Mouse (Mus musculus) brain, embryonic 14.5 days (tissue): Measurements from ENCODE around the gene Lrch1. TPM values are rescaled to one million over a fixed set of nuclear protein-coding genes. Genes with fewer than 3 reads are reported as not detected.

ENCODE experiments used
- DNase-seq: peaks from one replicate; pipeline ENCODE4 v3.0.0-alpha.2; 2011; ENCODE audit warnings: low read depth
- CTCF ChIP-seq: fragments of 200-500 bp; IDR thresholded peaks from 2 replicates; pipeline ENCODE4 v1.5.1; 2012; ENCODE audit warnings: inconsistent platforms, mild to moderate bottlenecking, moderate library complexity, borderline replicate concordance; ENCODE audit not compliant: insufficient read depth, insufficient read length; ENCODE audit errors: extremely low read depth
- POLR2A ChIP-seq: fragments of 200-500 bp; IDR thresholded peaks from 2 replicates; pipeline ENCODE4 v1.6.1; 2012; ENCODE audit warnings: mild to moderate bottlenecking, inconsistent platforms, borderline replicate concordance; ENCODE audit not compliant: poor library complexity, insufficient read depth, insufficient read length, severe bottlenecking; ENCODE audit errors: extremely low read depth
- polyA plus RNA-seq: library from polyadenylated mRNA; depleted of rRNA; stranded (reverse); fragments of >200 nt; gene quantifications from 2 replicates; pipeline ENCODE4 v1.2.3, GENCODE M21; 2012

Gene Lrch1
- polyA plus RNA-seq, 1 experiment = 15.3 TPM

DNA sequence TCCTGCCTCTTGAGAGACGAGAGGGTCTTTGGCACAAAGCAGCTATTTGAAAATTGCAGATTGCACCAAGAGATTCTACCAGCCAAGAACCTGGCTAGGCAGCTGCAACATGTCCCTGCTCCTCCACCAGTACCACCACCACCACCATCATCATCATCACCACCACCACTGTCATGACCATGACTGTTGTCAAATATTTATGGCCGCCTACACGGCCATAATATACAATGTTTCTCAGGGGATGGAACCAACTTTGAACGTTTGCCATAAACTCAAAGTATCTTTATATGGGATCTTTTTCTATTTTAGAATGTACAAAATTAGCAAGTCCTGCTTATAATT is 93.9 kb downstream of the Lrch1 start:
- DNase-seq = no peak
- TF ChIP-seq POLR2A (no peak), CTCF (no peak)

- TF ChIP-seq CTCF (no peak), POLR2A (no peak)
- DNase-seq = peak; percentile 82
Observed at GRCm38 (mm10) chr14:74852965-74853758, 94.5 kb downstream of the Lrch1 start.

DNA sequence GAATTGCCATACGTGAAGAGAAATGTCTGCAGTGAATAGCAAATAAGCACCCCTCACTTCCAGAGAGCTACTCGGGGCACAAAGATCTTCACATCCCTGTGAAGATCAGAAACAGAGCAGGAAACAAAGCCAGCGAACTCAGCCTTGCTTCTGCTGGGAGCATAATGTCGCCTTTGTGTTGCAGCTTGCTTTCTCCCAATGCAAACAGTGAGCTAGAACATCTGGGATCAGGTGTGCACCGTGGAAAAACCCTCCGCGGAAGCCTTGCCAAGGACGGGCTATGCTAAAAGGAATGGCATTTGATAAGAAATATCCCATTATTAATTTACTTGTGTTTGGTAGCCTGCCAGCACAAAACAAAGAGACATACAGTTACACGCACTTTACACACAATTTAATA is 95.8 kb downstream of the Lrch1 start:
- DNase-seq = peak; percentile 60
- TF ChIP-seq POLR2A (no peak), CTCF (no peak)

GRCm38 (mm10) chr14:74849020-74849419 is 98.7 kb downstream of the Lrch1 start:
- DNase-seq = no peak
- TF ChIP-seq CTCF (no peak), POLR2A (no peak)

DNA sequence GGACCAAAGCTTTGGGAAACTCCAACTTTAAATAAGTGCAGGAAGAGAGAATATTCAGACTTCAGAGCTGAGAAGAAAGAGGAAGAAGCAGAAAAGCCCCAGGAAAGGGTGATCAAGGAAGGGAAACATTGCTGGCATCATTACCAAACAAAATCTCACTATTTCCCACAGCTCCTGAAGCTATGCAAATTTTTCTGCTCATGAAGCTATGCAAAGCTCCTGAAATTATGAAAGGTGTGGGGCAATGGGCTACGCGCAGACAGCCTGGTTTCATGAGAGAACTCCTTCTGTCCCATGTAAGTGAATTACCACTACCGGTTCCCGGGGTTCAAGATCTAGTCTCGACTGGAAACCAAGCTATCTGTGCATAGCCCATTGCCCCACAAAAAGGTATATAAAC is 99.5 kb downstream of the Lrch1 start:
- DNase-seq = no peak
- TF ChIP-seq CTCF = no peak
- no peak for TF ChIP-seq POLR2A

DNA sequence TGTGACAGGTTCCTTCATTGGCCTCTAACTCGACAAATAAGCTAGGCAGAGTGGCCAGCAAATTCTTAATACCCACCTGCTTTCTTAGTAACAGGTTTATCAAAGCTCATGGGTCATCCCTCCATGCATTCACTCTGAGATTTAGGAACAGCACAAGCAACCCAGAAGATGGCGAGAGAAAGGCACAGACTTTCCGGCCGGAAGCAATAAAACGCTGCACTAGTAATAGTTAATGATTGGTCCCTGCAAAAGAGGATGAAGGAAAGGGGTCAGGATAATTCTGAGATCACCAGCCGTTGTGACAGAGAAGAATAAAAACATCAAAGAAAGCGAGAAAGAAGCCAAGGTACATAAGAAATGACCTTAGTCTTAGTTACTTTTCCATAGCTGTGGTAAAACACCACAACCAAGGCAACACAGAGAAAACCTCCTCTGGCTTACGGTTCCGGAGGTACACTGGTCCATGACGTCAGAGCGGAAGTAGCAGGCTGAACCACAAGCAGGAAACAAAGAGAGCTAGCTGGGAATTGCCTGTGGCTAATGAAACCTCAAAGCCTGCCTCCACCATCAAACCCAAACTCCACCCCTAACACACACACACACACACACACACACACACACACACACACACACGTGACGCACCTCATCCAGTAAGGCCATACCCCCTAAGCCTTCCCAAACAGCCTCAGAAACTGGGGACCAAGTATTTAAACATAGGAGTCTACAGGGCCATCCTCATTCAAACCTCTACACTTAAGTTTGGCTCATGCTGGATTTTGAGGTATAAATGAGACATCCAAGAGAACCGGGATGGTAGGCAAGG is 100.2 kb downstream of the Lrch1 start:
- no peak for DNase-seq
- TF ChIP-seq POLR2A (no peak), CTCF (no peak)

DNA sequence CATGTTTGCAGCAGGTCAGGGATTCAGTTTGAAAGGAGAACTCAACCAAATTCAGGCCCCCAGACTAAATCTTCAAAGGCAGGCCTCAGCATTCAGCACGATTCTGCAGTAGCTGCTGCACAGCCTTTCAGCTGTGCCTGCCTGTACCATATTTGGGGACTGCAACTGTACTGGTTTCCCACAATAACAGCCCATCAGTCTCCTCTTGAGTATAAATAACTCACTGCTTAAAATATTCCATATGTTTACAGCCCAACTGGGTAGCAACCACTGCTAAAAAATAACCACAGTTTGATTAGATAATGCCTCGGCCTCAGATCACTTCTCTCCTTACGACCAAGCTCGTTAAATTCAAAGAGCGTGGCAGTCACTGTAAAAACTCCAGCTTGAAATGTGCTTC is 101.0 kb downstream of the Lrch1 start:
- TF ChIP-seq POLR2A (no peak), CTCF (no peak)
- DNase-seq = no peak

DNA sequence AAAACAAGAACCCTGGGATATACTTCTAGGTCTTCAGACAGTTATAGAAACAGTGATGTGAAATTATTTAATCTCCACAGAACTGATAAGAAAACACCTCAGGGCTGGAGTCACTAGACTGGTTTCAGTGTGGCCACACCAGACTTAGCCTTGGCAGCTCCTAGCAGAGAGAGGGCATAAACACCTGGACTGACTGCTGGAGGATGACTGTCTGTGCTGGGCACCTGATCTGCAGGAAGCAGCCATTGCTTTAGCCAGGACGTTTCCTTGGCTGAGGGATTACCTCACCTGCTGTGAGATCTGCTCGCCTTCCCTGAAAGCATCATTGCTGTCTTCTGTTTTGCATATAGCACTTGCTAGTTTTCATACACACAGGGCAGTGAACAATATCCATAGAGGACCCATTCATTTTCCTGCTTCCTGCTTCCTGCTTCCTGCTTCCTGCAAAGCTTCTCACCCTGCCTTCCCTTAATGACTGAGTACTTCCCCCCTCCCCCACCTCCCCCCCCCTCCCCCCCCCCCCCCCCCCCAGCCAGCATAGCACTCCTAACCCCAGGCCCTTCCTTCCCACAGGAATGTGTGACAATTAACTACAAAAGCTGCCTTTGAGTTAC is 101.9 kb downstream of the Lrch1 start:
- no peak for DNase-seq
- TF ChIP-seq POLR2A (no peak), CTCF (no peak)

DNA sequence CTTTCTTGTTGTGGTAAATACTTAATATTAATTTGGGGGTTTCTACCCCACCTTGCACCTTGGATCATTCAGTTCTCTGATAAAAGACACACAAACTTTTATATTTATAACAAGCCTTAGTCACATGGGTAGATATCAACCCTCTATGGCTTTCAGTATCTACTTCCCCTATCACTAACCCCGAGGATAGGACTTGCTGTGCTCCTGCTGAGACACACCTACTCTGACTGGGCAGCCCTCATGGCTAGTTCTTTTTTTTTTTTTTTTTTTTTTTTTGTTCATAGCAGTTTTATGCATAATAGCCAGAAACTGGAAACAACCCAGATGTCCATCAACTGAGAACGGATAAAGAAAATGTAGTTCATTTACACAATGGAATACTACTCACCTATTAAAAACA is 106.0 kb downstream of the Lrch1 start:
- DNase-seq = no peak

GRCm38 (mm10) chr14:74841297-74841696 is 106.4 kb downstream of the Lrch1 start:
- TF ChIP-seq CTCF (no peak), POLR2A (no peak)
- DNase-seq = no peak

More for the DNA sequence above, 106.0 kb downstream of the Lrch1 start:
- no peak for TF ChIP-seq CTCF
- TF ChIP-seq POLR2A = no peak

GRCm38 (mm10) chr14:74840820-74841219 is 106.9 kb downstream of the Lrch1 start:
- no peak for DNase-seq
- TF ChIP-seq POLR2A = no peak
- no peak for TF ChIP-seq CTCF
